Mouse (Mus musculus): ENCODE data around the gene Zc3h7b.

GRCm38 (mm10) chr15:81840306-81840705 lies 95.4 kb downstream of the Zc3h7b start:
- TF ChIP-seq CTCF (IDR thresholded peaks at IDR 0.05; ENCODE audit: borderline replicate concordance, insufficient read depth, low read depth, low read length) (no peak), POLR2A (IDR thresholded peaks at IDR 0.05; ENCODE audit: borderline replicate concordance, insufficient read depth, low read length) (no peak)

All from cerebellum, adult 2 months (tissue).